Mouse (Mus musculus) hindbrain, postnatal 0 days (tissue): Measurements from ENCODE around the gene Polg. TPM values are rescaled to one million over a fixed set of nuclear protein-coding genes. Genes with fewer than 3 reads are reported as not detected.
A peak's percentile ranks its signal among the peaks of the same experiment; 100 is the strongest.

ENCODE experiments used
- ATAC-seq: fragments of 200-750 bp; cut with Nextera tagmentation; 2 replicates; pipeline ENCODE4 v1.8.0; 2017; ENCODE audit warnings: mild to moderate bottlenecking, moderate TSS enrichment, moderate library complexity
- DNase-seq: peaks from one replicate; pipeline ENCODE4 v3.0.0-alpha.2; 2015; ENCODE audit warnings: low spot score
- H3K27ac ChIP-seq: fragments of 300-500 bp; sonication (generic); 2 replicates; pipeline ENCODE4 v1.5.1; 2014; ENCODE audit warnings: mild to moderate bottlenecking
- H3K27me3 ChIP-seq: fragments of 300-500 bp; sonication (generic); 2 replicates; pipeline ENCODE4 v1.6.1; 2014; ENCODE audit warnings: low read length, mixed read lengths; ENCODE audit not compliant: insufficient read depth
- H3K36me3 ChIP-seq: fragments of 300-500 bp; sonication (generic); 2 replicates; pipeline ENCODE4 v1.6.1; 2014; ENCODE audit warnings: low read length, mixed read lengths; ENCODE audit not compliant: insufficient read depth
- H3K4me1 ChIP-seq: fragments of 300-500 bp; sonication (generic); 2 replicates; pipeline ENCODE4 v1.6.1; 2014; ENCODE audit warnings: antibody characterized with exemption, low read length, mixed read lengths; ENCODE audit not compliant: insufficient read depth
- H3K4me2 ChIP-seq: fragments of 300-500 bp; sonication (generic); 2 replicates; pipeline ENCODE4 v1.6.1; 2014; ENCODE audit warnings: low read depth, mild to moderate bottlenecking, low read length, moderate library complexity, mixed read lengths
- H3K4me3 ChIP-seq: fragments of 300-500 bp; sonication (generic); 2 replicates; pipeline ENCODE4 v1.5.1; 2014; ENCODE audit warnings: low read length
- H3K9ac ChIP-seq: fragments of 300-500 bp; sonication (generic); replicated peaks from 2 replicates; pipeline ENCODE4 v1.6.1; 2014; ENCODE audit warnings: mild to moderate bottlenecking, low read length, moderate library complexity, mixed read lengths
- H3K9me3 ChIP-seq: fragments of 300-500 bp; sonication (generic); 2 replicates; pipeline ENCODE4 v1.6.1; 2016; ENCODE audit warnings: low read length, mixed read lengths
- CTCF ChIP-seq: IDR thresholded peaks from 2 replicates; pipeline ENCODE4 v1.5.1; 2016; ENCODE audit warnings: antibody characterized with exemption, control low read depth, low read depth
- WGBS: fragments of 180-500 bp; shearing (Covaris S2); extraction: QIAGEN DNeasy Blood & Tissue Kit; methylation state at CpG from one replicate; pipeline ENCODE4 v1.1.7; 2014; 5-methylcytosine and 5-hydroxymethylcytosine counted together
- polyA plus RNA-seq: library from polyadenylated mRNA; unstranded; fragments of >200 nt; fragmentation: Nextera tagmentation; extraction: Ambion mirVana; gene quantifications from 2 replicates; pipeline ENCODE4 v1.2.1, GENCODE M21; 2015
- total RNA-seq: library from RNA; depleted of rRNA; stranded (reverse); fragments of >200 nt; gene quantifications from 2 replicates; pipeline ENCODE4 v1.2.3, GENCODE M21; 2014

Polg gene
- total and polyA plus RNA-seq, 2 experiments from 2014 or later = 23.8 to 79.5 TPM

GRCm38 (mm10) chr7:79498965-79499595, 32.9 kb upstream of the Polg start:
- WGBS = 2% methylated on average over 35 of the region's 35 CpGs
- peaks cover 9% of the 10 kb centered on the region; the same call in 1 of the 2 replicates for H3K4me1 ChIP-seq
- H3K27me3 ChIP-seq = no peaks in the 10 kb centered on the region

DNA sequence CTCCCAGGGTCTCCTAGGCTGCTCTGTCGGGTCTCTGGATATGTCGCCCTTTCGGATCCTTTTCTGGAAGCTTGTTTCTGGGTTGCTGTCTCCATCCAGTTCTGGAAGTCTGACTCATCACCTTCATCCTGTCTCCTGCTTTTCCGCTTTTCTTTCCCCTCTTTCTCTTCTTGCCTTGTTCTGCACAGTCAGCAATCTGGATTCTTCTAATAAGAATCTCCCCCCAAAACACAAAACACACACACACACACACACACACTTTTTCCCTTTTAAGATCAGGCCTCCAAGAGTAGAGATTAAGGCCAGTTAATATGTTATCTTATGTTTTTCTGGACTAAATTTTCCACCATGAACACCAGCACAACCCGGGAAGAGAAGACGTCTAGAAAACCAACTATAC, 32.2 kb upstream of the Polg start:
- no peak for TF ChIP-seq CTCF
- DNase-seq = peak; percentile 25
- peaks cover 9% of the 10 kb centered on the region; the same call in 1 of the 2 replicates for H3K4me1 ChIP-seq
- no peak for ATAC-seq
- H3K36me3 ChIP-seq = no peaks in the 10 kb centered on the region
- peak overlapping the region; percentile 93 for H3K4me2 ChIP-seq
- H3K27me3 ChIP-seq = no peaks in the 10 kb centered on the region
- no peaks in the 10 kb centered on the region for H3K9me3 ChIP-seq
- peak overlapping the region; percentile 89 for H3K4me3 ChIP-seq
- H3K9ac ChIP-seq = 0 out of 2 replicates have a peak overlapping the region, but pooled peaks have one; percentile 24
- peak overlapping the region; percentile 78 for H3K27ac ChIP-seq
- WGBS = 9% methylated on average over 6 of the region's 6 CpGs

More at GRCm38 (mm10) chr7:79498965-79499595, 32.9 kb upstream of the Polg start:
- Histone ChIP-seq H3K27ac (peak overlapping the region; percentile 97), H3K9ac (peak overlapping the region; percentile 98), H3K4me2 (peak overlapping the region; percentile 93), H3K36me3 (no peaks in the 10 kb centered on the region), H3K9me3 (no peaks in the 10 kb centered on the region), H3K4me3 (peak overlapping the region; percentile 89)
- ATAC-seq (0 out of 2 replicates have a peak, but pooled peaks have one; percentile 0), DNase-seq (peak; percentile 73)
- TF ChIP-seq CTCF = no peak

DNA sequence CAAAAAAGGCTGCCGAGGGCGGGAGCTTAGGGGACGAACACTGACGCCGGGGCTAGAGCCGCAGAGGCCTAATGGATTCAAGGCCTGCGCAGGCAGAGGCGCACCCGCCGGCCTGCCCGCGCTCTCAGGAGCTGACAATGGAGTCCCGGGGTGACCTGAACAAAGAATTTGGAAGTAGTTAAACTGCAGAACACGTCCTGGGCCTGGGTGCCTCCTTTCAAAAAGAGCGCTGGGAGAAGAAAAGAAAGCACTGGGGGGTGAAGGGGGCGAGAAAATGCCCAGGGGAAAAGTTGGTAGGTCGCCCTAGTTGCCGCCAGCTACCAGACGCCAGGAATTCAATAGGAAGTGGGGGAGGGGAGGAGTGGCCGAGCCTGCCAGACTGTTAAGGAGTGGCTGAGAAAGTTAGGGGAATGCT, 31.5 kb upstream of the Polg start:
- Histone ChIP-seq H3K4me2 (peak overlapping the region; percentile 93), H3K9ac (no peak overlapping the region), H3K27me3 (no peaks in the 10 kb centered on the region), H3K27ac (peak overlapping the region; percentile 78), H3K4me3 (0 out of 2 replicates have a peak overlapping the region, but pooled peaks have one; percentile 4), H3K4me1 (peaks cover 8% of the 10 kb centered on the region; the same call in 1 of the 2 replicates), H3K36me3 (no peaks in the 10 kb centered on the region), H3K9me3 (no peaks in the 10 kb centered on the region)
- TF ChIP-seq CTCF = no peak
- DNase-seq (peak; percentile 79), ATAC-seq (peak; percentile 12; the same call in 1 of the 2 replicates)
- 13% methylated on average over 20 of the region's 20 CpGs for WGBS

DNA sequence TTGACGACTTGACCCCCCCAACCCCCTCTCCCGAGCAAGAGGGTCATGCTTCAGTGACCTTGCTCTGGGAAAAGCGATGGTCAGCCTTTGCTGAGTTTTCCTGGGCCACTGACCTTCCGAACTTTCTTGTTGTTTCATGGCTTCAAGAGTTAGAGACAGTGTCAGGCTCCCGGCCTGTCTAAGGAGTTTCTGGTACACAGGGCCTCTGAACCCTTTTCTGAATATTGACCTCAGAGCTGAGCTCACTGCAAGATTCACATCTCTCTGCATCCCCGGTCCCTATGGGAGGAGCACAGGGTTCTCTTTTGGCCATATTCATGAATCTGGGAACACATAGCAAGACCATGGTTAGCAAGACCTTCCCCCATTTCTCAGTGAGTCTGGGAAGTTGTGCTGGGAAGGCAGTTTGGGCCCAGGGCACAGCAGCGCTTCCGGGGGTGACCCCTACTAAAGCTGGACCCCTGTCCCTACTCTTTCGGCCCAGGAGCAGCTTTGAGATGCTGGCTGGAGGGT, 30.7 kb upstream of the Polg start:
- H3K9ac ChIP-seq = peak overlapping the region; percentile 28; the same call in 1 of the 2 replicates
- no peaks in the 10 kb centered on the region for H3K27me3 ChIP-seq
- 0 out of 2 replicates have a peak overlapping the region, but pooled peaks have one; percentile 6 for H3K4me3 ChIP-seq
- WGBS = 19% methylated on average over 9 of the region's 9 CpGs
- peaks cover 3% of the 10 kb centered on the region; the same call in 1 of the 2 replicates for H3K4me1 ChIP-seq
- no peak for DNase-seq
- no peak for TF ChIP-seq CTCF
- no peaks in the 10 kb centered on the region for H3K36me3 ChIP-seq
- peak overlapping the region; percentile 78 for H3K27ac ChIP-seq
- no peak for ATAC-seq
- peak overlapping the region; percentile 49 for H3K4me2 ChIP-seq
- no peaks in the 10 kb centered on the region for H3K9me3 ChIP-seq

GRCm38 (mm10) chr7:79495988-79496815, 30.0 kb upstream of the Polg start:
- 4% methylated on average over 38 of the region's 38 CpGs for WGBS
- H3K36me3 ChIP-seq = no peaks in the 10 kb centered on the region
- H3K27me3 ChIP-seq = no peaks in the 10 kb centered on the region
- peak overlapping the region; percentile 23 for H3K4me3 ChIP-seq
- H3K4me1 ChIP-seq = peaks cover 3% of the 10 kb centered on the region; the same call in 1 of the 2 replicates
- ATAC-seq (peak; percentile 74), DNase-seq (peak; percentile 95)
- H3K9ac ChIP-seq = peak overlapping the region; percentile 28; the same call in 1 of the 2 replicates
- H3K9me3 ChIP-seq = no peaks in the 10 kb centered on the region
- peak; percentile 99 for TF ChIP-seq CTCF
- H3K4me2 ChIP-seq = peak overlapping the region; percentile 49
- H3K27ac ChIP-seq = peak overlapping the region; percentile 78

- Histone ChIP-seq H3K4me3 (no peak overlapping the region), H3K27ac (no peak overlapping the region), H3K4me2 (no peak overlapping the region), H3K27me3 (no peaks in the 10 kb centered on the region), H3K9me3 (no peaks in the 10 kb centered on the region), H3K4me1 (peaks cover 3% of the 10 kb centered on the region; the same call in 1 of the 2 replicates), H3K9ac (no peak overlapping the region), H3K36me3 (no peaks in the 10 kb centered on the region)
- peak; percentile 97 for TF ChIP-seq CTCF
- DNase-seq (peak; percentile 89), ATAC-seq (0 out of 2 replicates have a peak, but pooled peaks have one; percentile 4)
- WGBS = 4% methylated on average over 8 of the region's 8 CpGs
These were observed 27.8 kb upstream of the Polg start for GRCm38 (mm10) chr7:79493915-79494314.
